Mouse (Mus musculus) embryonic facial prominence, embryonic 15.5 days (tissue): ENCODE results near the gene Nfkb1. TPM values are rescaled to one million over a fixed set of nuclear protein-coding genes. Genes with fewer than 3 reads are reported as not detected.
A peak's percentile ranks its signal among the peaks of the same experiment; 100 is the strongest.

Experiments used
- ATAC-seq: fragments of 200-750 bp; cut with Nextera tagmentation; 2 replicates; pipeline ENCODE4 v1.8.0; 2017; ENCODE audit warnings: low read depth, moderate TSS enrichment; ENCODE audit not compliant: insufficient number of reproducible peaks, low FRiP score, low TSS enrichment
- H3K27ac ChIP-seq: fragments of 300-500 bp; sonication (generic); replicated peaks from 2 replicates; pipeline ENCODE4 v1.5.1; 2015; ENCODE audit warnings: mild to moderate bottlenecking, inconsistent platforms
- H3K27me3 ChIP-seq: fragments of 300-500 bp; sonication (generic); 2 replicates; pipeline ENCODE4 v1.6.1; 2015; ENCODE audit warnings: inconsistent platforms
- H3K36me3 ChIP-seq: fragments of 300-500 bp; sonication (generic); 2 replicates; pipeline ENCODE4 v1.6.1; 2015; ENCODE audit warnings: mild to moderate bottlenecking, inconsistent platforms
- H3K4me1 ChIP-seq: fragments of 300-500 bp; sonication (generic); 2 replicates; pipeline ENCODE4 v1.6.1; 2015; ENCODE audit warnings: inconsistent platforms
- H3K4me2 ChIP-seq: fragments of 300-500 bp; sonication (generic); replicated peaks from 2 replicates; pipeline ENCODE4 v1.6.1; 2015; ENCODE audit warnings: mild to moderate bottlenecking, inconsistent platforms
- H3K4me3 ChIP-seq: fragments of 300-500 bp; sonication (generic); replicated peaks from 2 replicates; pipeline ENCODE4 v1.5.1; 2015; ENCODE audit warnings: mild to moderate bottlenecking, inconsistent platforms
- H3K9ac ChIP-seq: fragments of 300-500 bp; sonication (generic); 2 replicates; pipeline ENCODE4 v1.6.1; 2015; ENCODE audit warnings: inconsistent platforms
- H3K9me3 ChIP-seq: fragments of 300-500 bp; sonication (generic); replicated peaks from 2 replicates; pipeline ENCODE4 v1.6.1; 2016; ENCODE audit warnings: inconsistent platforms
- WGBS: fragments of 180-500 bp; shearing (Covaris S2); methylation state at CpG from one replicate; pipeline ENCODE4 v1.1.7; 2015; 5-methylcytosine and 5-hydroxymethylcytosine counted together
- polyA plus RNA-seq: library from polyadenylated mRNA; unstranded; fragments of >200 nt; fragmentation: Nextera tagmentation; extraction: Ambion mirVana; gene quantifications from 2 replicates; pipeline ENCODE4 v1.2.1, GENCODE M21; 2015

Nfkb1 gene
- polyA plus RNA-seq, 1 experiment from 2014 or later = 25.4 TPM

GRCm38 (mm10) chr3:135665777-135666259 is 25.5 kb downstream of the Nfkb1 start:
- Histone ChIP-seq H3K36me3 (peaks cover 34% of the 10 kb centered on the region), H3K4me3 (no peak overlapping the region), H3K9me3 (no peaks in the 10 kb centered on the region), H3K4me1 (peaks cover 3% of the 10 kb centered on the region), H3K9ac (no peak overlapping the region), H3K4me2 (no peak overlapping the region), H3K27ac (no peak overlapping the region), H3K27me3 (no peaks in the 10 kb centered on the region)
- 67% methylated on average over 6 of the region's 6 CpGs for WGBS
- no peak for ATAC-seq

DNA sequence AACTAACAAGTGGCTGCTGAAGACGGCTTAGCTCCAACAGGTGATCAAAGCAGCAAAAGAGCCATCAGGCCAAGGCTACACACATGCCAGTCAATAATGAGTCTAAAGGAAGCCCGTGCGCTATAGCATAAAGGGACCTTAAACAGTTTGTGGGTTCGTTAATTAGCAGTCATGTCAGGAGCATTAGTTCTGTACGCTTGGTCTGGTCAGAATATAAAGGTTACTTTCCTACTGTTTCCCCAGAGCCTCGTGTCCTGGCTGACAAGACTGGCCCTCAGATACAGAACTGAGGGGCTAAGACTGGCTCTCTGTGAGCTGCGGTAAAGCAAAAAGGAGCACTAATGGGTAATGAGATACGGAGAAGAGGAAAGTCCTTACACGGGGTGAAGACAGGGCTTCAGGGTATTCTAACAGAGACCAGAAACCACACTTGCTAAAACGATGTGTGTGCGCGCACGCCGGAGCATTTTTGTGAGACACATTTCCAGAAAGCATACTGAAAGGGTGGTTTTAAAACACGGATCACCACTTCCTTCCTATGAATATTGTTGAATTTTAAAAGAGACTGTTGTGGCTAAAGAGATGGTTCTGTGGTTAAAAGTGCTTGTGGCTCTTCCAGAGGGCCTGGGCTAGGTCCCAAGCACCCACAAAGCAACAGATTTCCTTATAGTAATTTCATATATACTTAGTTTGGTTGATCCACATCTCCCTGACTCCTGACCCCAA is 29.0 kb downstream of the Nfkb1 start:
- Histone ChIP-seq H3K9ac (no peak overlapping the region), H3K4me2 (no peak overlapping the region), H3K27ac (no peak overlapping the region), H3K36me3 (peaks cover 38% of the 10 kb centered on the region), H3K4me3 (no peak overlapping the region), H3K4me1 (no peaks in the 10 kb centered on the region), H3K9me3 (no peaks in the 10 kb centered on the region), H3K27me3 (no peaks in the 10 kb centered on the region)
- 80% methylated on average over 15 of the region's 15 CpGs for WGBS
- no peak for ATAC-seq

DNA sequence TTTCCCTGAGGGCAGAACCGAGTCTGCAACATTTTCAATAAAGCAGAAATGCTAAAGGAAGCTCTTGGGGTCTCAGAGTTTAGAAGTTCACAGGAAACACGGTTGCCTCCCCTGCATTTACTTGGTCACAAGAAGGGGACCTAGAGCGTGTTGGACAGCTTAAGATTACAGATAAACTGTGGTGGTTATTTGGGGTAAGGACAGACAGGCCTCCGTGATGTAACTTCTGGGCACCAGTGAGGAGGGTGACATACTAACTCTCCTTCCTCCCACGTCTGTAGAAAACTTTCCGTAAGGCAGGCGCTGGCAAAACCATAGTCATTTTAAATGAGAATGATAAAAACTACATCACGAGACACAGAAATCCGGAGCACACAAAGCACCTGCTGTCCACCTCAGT is 29.6 kb downstream of the Nfkb1 start:
- peaks cover 34% of the 10 kb centered on the region for H3K36me3 ChIP-seq
- H3K4me3 ChIP-seq = no peak overlapping the region
- 76% methylated on average over 9 of the region's 9 CpGs for WGBS

GRCm38 (mm10) chr3:135658540-135659097 is 32.7 kb downstream of the Nfkb1 start:
- Histone ChIP-seq H3K9me3 (no peaks in the 10 kb centered on the region), H3K27ac (no peak overlapping the region), H3K4me2 (no peak overlapping the region), H3K36me3 (peaks cover 30% of the 10 kb centered on the region), H3K9ac (no peak overlapping the region), H3K4me3 (no peak overlapping the region), H3K27me3 (no peaks in the 10 kb centered on the region), H3K4me1 (0 out of 2 replicates have a peak, but pooled peaks cover 2% of the 10 kb centered on the region)
- no peak for ATAC-seq
- 85% methylated on average over 7 of the region's 7 CpGs for whole genome bisulfite sequencing

More for the DNA sequence above, 29.6 kb downstream of the Nfkb1 start:
- H3K4me2 ChIP-seq = no peak overlapping the region
- no peak overlapping the region for H3K27ac ChIP-seq
- no peaks in the 10 kb centered on the region for H3K27me3 ChIP-seq
- H3K9ac ChIP-seq = no peak overlapping the region
- no peaks in the 10 kb centered on the region for H3K4me1 ChIP-seq
- no peak for ATAC-seq
- no peaks in the 10 kb centered on the region for H3K9me3 ChIP-seq

DNA sequence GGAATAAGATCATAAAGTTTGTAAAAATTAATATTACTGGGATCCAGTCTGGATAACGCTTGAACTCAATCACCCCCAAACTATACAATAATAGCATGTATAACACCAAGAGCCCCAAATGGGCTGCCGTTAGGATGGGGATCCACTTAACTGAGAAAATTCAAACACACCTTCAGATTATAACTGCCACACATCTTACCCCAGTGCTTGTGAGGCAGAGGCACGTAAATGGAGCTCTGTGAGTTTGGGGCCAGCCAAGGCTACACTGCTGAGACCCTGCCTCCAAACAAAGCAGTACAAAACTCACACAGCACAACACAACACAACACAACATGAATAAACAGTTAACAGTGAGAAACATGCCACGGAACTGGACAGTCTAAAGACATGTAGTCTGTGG is 35.2 kb downstream of the Nfkb1 start:
- no peak overlapping the region for H3K4me2 ChIP-seq
- H3K27me3 ChIP-seq = no peaks in the 10 kb centered on the region
- H3K36me3 ChIP-seq = peaks cover 10% of the 10 kb centered on the region; the same call in 1 of the 2 replicates
- no peak for ATAC-seq
- no peak overlapping the region for H3K27ac ChIP-seq
- no peak overlapping the region for H3K9ac ChIP-seq
- H3K4me1 ChIP-seq = peaks cover 12% of the 10 kb centered on the region; the same call in 1 of the 2 replicates
- no peaks in the 10 kb centered on the region for H3K9me3 ChIP-seq
- no peak overlapping the region for H3K4me3 ChIP-seq
- WGBS = 83% methylated on average over 4 of the region's 4 CpGs

- Histone ChIP-seq H3K9me3 (no peaks in the 10 kb centered on the region), H3K36me3 (peaks cover 16% of the 10 kb centered on the region), H3K27ac (peak overlapping the region; percentile 73), H3K9ac (no peak overlapping the region), H3K27me3 (no peaks in the 10 kb centered on the region), H3K4me3 (no peak overlapping the region), H3K4me1 (peaks cover 19% of the 10 kb centered on the region; the same call in 1 of the 2 replicates), H3K4me2 (0 out of 2 replicates have a peak overlapping the region, but pooled peaks have one; percentile 13)
- ATAC-seq = peak; percentile 43; the same call in 1 of the 2 replicates
- WGBS = 35% methylated on average over 15 of the region's 15 CpGs
These were observed 40.4 kb downstream of the Nfkb1 start for GRCm38 (mm10) chr3:135650773-135651555.

DNA sequence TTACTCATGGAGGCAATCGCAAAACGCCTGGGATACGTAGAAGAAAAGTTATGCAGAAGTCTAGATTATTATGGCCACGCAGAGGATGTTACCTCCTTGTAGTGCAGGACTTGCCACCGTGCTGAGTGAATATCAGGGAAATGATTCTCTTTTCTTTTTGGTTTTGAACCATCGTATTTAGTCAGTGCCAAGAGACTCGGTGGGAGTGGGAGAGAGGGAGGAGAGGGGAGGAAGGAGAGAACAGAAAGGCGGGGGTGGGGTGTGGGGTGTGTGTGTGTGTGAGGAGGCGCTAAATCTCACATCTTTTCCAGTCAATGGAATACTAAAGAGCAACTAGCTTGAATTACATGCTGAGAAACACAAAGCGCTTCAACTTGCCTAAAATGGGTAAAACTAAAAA is 41.5 kb downstream of the Nfkb1 start:
- Histone ChIP-seq H3K9ac (no peak overlapping the region), H3K27me3 (no peaks in the 10 kb centered on the region), H3K4me3 (no peak overlapping the region), H3K4me1 (peaks cover 19% of the 10 kb centered on the region; the same call in 1 of the 2 replicates), H3K4me2 (no peak overlapping the region), H3K27ac (no peak overlapping the region), H3K36me3 (peaks cover 20% of the 10 kb centered on the region), H3K9me3 (no peaks in the 10 kb centered on the region)
- WGBS = 85% methylated on average over 10 of the region's 10 CpGs
- no peak for ATAC-seq

DNA sequence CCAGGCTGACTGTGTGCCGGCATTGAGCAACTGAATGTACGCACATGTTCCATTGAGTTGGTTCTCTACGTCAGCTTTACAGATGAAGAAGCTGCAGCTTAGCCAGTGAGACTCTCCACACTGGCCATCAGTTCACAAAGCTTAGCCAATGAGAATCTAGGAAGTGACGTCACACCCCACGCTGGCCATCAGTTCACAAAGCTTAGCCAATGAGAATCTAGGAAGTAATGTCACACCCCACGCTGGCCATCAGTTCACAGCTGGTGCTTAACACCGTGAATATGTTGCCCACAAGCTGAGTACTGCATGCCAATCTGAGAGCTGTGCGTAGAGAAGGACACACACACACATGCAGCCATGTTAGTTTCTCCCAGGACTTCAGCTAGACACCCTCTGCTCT is 42.8 kb downstream of the Nfkb1 start:
- Histone ChIP-seq H3K9me3 (no peaks in the 10 kb centered on the region), H3K4me3 (no peak overlapping the region), H3K9ac (no peak overlapping the region), H3K36me3 (peaks cover 29% of the 10 kb centered on the region), H3K4me1 (peaks cover 16% of the 10 kb centered on the region; the same call in 1 of the 2 replicates), H3K27me3 (no peaks in the 10 kb centered on the region), H3K4me2 (no peak overlapping the region), H3K27ac (no peak overlapping the region)
- ATAC-seq = no peak
- 91% methylated on average over 8 of the region's 8 CpGs for WGBS

- Histone ChIP-seq H3K9me3 (no peaks in the 10 kb centered on the region), H3K9ac (no peak overlapping the region), H3K4me1 (peaks cover 9% of the 10 kb centered on the region; the same call in 1 of the 2 replicates), H3K36me3 (peaks cover 34% of the 10 kb centered on the region), H3K4me2 (no peak overlapping the region), H3K4me3 (no peak overlapping the region), H3K27me3 (no peaks in the 10 kb centered on the region), H3K27ac (no peak overlapping the region)
- no peak for ATAC-seq
- 86% methylated on average over 1 of the region's 1 CpGs for WGBS
These were observed 44.7 kb downstream of the Nfkb1 start for GRCm38 (mm10) chr3:135646622-135647021.

GRCm38 (mm10) chr3:135644971-135645370 is 46.4 kb downstream of the Nfkb1 start:
- ATAC-seq = no peak
- H3K4me3 ChIP-seq = no peak overlapping the region
- no peaks in the 10 kb centered on the region for H3K9me3 ChIP-seq
- no peak overlapping the region for H3K27ac ChIP-seq
- no peak overlapping the region for H3K9ac ChIP-seq
- H3K27me3 ChIP-seq = no peaks in the 10 kb centered on the region
- H3K36me3 ChIP-seq = peaks cover 45% of the 10 kb centered on the region
- no peak overlapping the region for H3K4me2 ChIP-seq
- WGBS = 93% methylated on average over 3 of the region's 3 CpGs
- H3K4me1 ChIP-seq = no peaks in the 10 kb centered on the region

DNA sequence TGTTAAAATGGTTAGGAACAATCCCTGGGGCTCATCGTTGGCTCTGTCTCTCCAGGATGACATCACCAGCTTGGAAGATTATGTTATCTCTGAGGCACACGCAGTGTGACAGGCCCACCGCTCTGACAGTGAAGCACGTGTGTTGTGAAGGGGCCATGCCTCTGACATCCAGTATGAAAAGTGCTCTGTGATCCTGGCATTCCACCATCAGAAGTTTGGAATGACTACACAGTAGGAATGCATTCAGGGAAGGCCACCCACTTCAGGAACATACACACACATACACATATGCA is 49.8 kb downstream of the Nfkb1 start:
- Histone ChIP-seq H3K4me2 (no peak overlapping the region), H3K36me3 (peaks cover 40% of the 10 kb centered on the region), H3K9ac (no peak overlapping the region), H3K4me1 (no peaks in the 10 kb centered on the region), H3K4me3 (no peak overlapping the region), H3K9me3 (no peaks in the 10 kb centered on the region), H3K27me3 (no peaks in the 10 kb centered on the region), H3K27ac (no peak overlapping the region)
- WGBS = 73% methylated on average over 4 of the region's 4 CpGs
- no peak for ATAC-seq
